In genomic region chr4:41604476-41605396, GRCm38 (mm10) we compare ENCODE assay signal across 8 mouse cellular contexts. TPM values are rescaled to one million over a fixed set of nuclear protein-coding genes. Genes with fewer than 3 reads are reported as not detected.
DNase-seq lines count a peak whose midpoint lies in the region; ATAC-seq and TF ChIP-seq lines count a peak whose summit lies in the region.

No protein-coding gene starts in this region.

- no peaks in the 10 kb centered on the region; a peak in 1 of 4 replicates for H3K27me3 ChIP-seq in MEL (ENCODE audit: control insufficient read depth in 1 of 2, insufficient read depth in 2 of 2, low read length in 2 of 2)
- H3K27me3 ChIP-seq in midbrain, embryonic 12.5 days = peaks cover 13% of the 10 kb centered on the region; the same call in 1 of the 2 replicates
- peaks cover 23% of the 10 kb centered on the region for H3K27me3 ChIP-seq in heart, embryonic 10.5 days (ENCODE audit: insufficient read depth, poor library complexity, severe bottlenecking)
- peaks cover 27% of the 10 kb centered on the region; the same call in 1 of the 2 replicates for H3K27me3 ChIP-seq in limb, embryonic 10.5 days (ENCODE audit: low read depth, poor library complexity, severe bottlenecking)

- H3K79me2 ChIP-seq in MEL (ENCODE audit: control insufficient read depth, insufficient read depth, low read length, poor library complexity) = no peaks in the 10 kb centered on the region

- TF ChIP-seq POLR2A in MEL (IDR thresholded peaks at IDR 0.05; ENCODE audit: control insufficient read depth in 1 of 2, insufficient read depth in 1 of 2, low read depth in 1 of 2, low read length in 2 of 2, poor library complexity in 1 of 2) = no peak

- H3K4me1 ChIP-seq in MEL (ENCODE audit: control insufficient read depth in 1 of 2, insufficient read depth in 2 of 2, low read length in 2 of 2) = 0 out of 4 replicates have a peak, but pooled peaks cover 0 to 3% of the 10 kb centered on the region in 2 experiments
- peaks cover 17% of the 10 kb centered on the region for H3K4me1 ChIP-seq in midbrain, embryonic 12.5 days
- H3K4me1 ChIP-seq in heart, embryonic 10.5 days = no peaks in the 10 kb centered on the region
- no peaks in the 10 kb centered on the region for H3K4me1 ChIP-seq in limb, embryonic 10.5 days

- peak in 1 of 3 experiments; percentile 16; a peak in 2 of 6 replicates for TF ChIP-seq CTCF in MEL (IDR thresholded peaks at IDR 0.05 in 2 of 3, conservative IDR thresholded peaks at IDR 0.05 in 1 of 3; ENCODE audit: control insufficient read depth in 1 of 3, insufficient read depth in 1 of 3, low read depth in 2 of 3, low read length in 3 of 3, poor library complexity in 1 of 3, severe bottlenecking in 1 of 3)

- H3K4me2 ChIP-seq in midbrain, embryonic 12.5 days (replicated peaks) = no peak overlapping the region

- H3K9ac ChIP-seq in MEL (ENCODE audit: control insufficient read depth, low read depth, low read length, poor library complexity, severe bottlenecking) = no peak overlapping the region
- no peak overlapping the region; the same call in 1 of the 2 replicates for H3K9ac ChIP-seq in midbrain, embryonic 12.5 days (replicated peaks)

- H3K27ac ChIP-seq in MEL (ENCODE audit: control insufficient read depth, low read depth, low read length) = no peak overlapping the region
- H3K27ac ChIP-seq in midbrain, embryonic 12.5 days (replicated peaks) = 0 out of 2 replicates have a peak overlapping the region, but pooled peaks have one; percentile 0
- H3K27ac ChIP-seq in heart, embryonic 10.5 days = no peak overlapping the region
- no peak overlapping the region for H3K27ac ChIP-seq in limb, embryonic 10.5 days

- peak; percentile 12 for DNase-seq in kidney, postnatal 14 days
- no peak for DNase-seq in kidney, adult 9 months
- no peak for DNase-seq in MEL (ENCODE audit: low read depth, low spot score)
- peak; percentile 84 to 85 for DNase-seq in cerebellum, postnatal 10 days
- no peak for DNase-seq in ovary, postnatal 36 days (ENCODE audit: low spot score)
- DNase-seq in heart, embryonic 10.5 days (ENCODE audit: low spot score) = no peak
- no peak for DNase-seq in limb, embryonic 10.5 days (ENCODE audit: low spot score)

- H3K36me3 ChIP-seq in MEL (ENCODE audit: control insufficient read depth in 1 of 2, insufficient read depth in 2 of 2, low read length in 2 of 2) = no peaks in the 10 kb centered on the region
- H3K36me3 ChIP-seq in midbrain, embryonic 12.5 days = no peaks in the 10 kb centered on the region
- no peaks in the 10 kb centered on the region for H3K36me3 ChIP-seq in heart, embryonic 10.5 days
- H3K36me3 ChIP-seq in limb, embryonic 10.5 days = no peaks in the 10 kb centered on the region

- 0 out of 2 replicates have a peak, but pooled peaks have one; percentile 27 for ATAC-seq in midbrain, embryonic 12.5 days (ENCODE audit: low FRiP score, low read depth)

- no peaks in the 10 kb centered on the region for H3K9me3 ChIP-seq in MEL (replicated peaks; ENCODE audit: insufficient read depth, low read length)
- no peaks in the 10 kb centered on the region for H3K9me3 ChIP-seq in midbrain, embryonic 12.5 days
- H3K9me3 ChIP-seq in heart, embryonic 10.5 days = no peaks in the 10 kb centered on the region
- H3K9me3 ChIP-seq in limb, embryonic 10.5 days (replicated peaks) = no peaks in the 10 kb centered on the region

- no peak overlapping the region for H3K4me3 ChIP-seq in MEL (ENCODE audit: control insufficient read depth in 1 of 2, insufficient read depth in 1 of 2, low read depth in 2 of 2, low read length in 2 of 2)
- no peak overlapping the region for H3K4me3 ChIP-seq in midbrain, embryonic 12.5 days
- no peak overlapping the region for H3K4me3 ChIP-seq in heart, embryonic 10.5 days
- H3K4me3 ChIP-seq in limb, embryonic 10.5 days = no peak overlapping the region

- 0 out of 2 replicates have a peak, but pooled peaks have one; percentile 7 for TF ChIP-seq RAD21 in MEL (IDR thresholded peaks at IDR 0.05; ENCODE audit: low read depth, low read length)

- WGBS in midbrain, embryonic 12.5 days = 31% methylated on average over 8 of the region's 8 CpGs
- 43% methylated on average over 8 of the region's 8 CpGs for WGBS in heart, embryonic 10.5 days
- WGBS in limb, embryonic 10.5 days = 52% methylated on average over 8 of the region's 8 CpGs

- TF ChIP-seq EP300 in MEL (IDR thresholded peaks at IDR 0.05; ENCODE audit: low read depth in 1 of 2, low read length in 2 of 2) = no peak

TF ChIP-seq in MEL, 35 proteins besides CTCF, POLR2A, EP300 and RAD21:
- TF ChIP-seq POLR2AphosphoS5 (IDR thresholded peaks at IDR 0.05; ENCODE audit: borderline replicate concordance, low read depth, low read length) (no peak), SMC3 (IDR thresholded peaks at IDR 0.05; ENCODE audit: low read depth, low read length) (0 out of 2 replicates have a peak, but pooled peaks have one; percentile 9)

RNA-seq across cellular contexts. Expression of gene Dnaic1, which starts 35.2 kb away (rescaled TPM):
- not detected in 2 replicates for total RNA-seq in MEL (2012; rRNA removed)
- not detected for polyA plus RNA-seq in MEL (2012; ENCODE audit: insufficient read depth in 1 of 2, insufficient read length in 2 of 2, low read depth in 1 of 2, low replicate concordance in 2 of 2, missing spikeins in 1 of 2)
- 2.3 and 2.5 TPM in 2 replicates for polyA plus RNA-seq in midbrain, embryonic 12.5 days (2016; fragmentation: Nextera tagmentation; extraction: Ambion mirVana)
- polyA plus RNA-seq in heart, embryonic 10.5 days (2016; fragmentation: Nextera tagmentation; extraction: Ambion mirVana) = 1.4 and 1.7 TPM in 2 replicates
- 0.93 and 1.7 TPM in 2 replicates for polyA plus RNA-seq in limb, embryonic 10.5 days (2016; fragmentation: Nextera tagmentation; extraction: Ambion mirVana)

RNA-seq across cellular contexts. Expression of gene Enho, which starts 35.4 kb away (rescaled TPM):
- 0.19 TPM in 1 of 2 replicates, not detected in the other for total RNA-seq in MEL (2012; rRNA removed)
- polyA plus RNA-seq in MEL (2012; ENCODE audit: insufficient read depth in 1 of 2, insufficient read length in 2 of 2, low read depth in 1 of 2, low replicate concordance in 2 of 2, missing spikeins in 1 of 2) = under 1 TPM in 1 of 2 experiments, not detected in 1; 0.40 TPM
- 59.3 and 65.4 TPM in 2 replicates for polyA plus RNA-seq in midbrain, embryonic 12.5 days (2016; fragmentation: Nextera tagmentation; extraction: Ambion mirVana)
- polyA plus RNA-seq in heart, embryonic 10.5 days (2016; fragmentation: Nextera tagmentation; extraction: Ambion mirVana) = 5.3 and 8.9 TPM in 2 replicates
- 21.0 and 24.2 TPM in 2 replicates for polyA plus RNA-seq in limb, embryonic 10.5 days (2016; fragmentation: Nextera tagmentation; extraction: Ambion mirVana)

RNA-seq across cellular contexts. Expression of gene Fam219a, which starts 35.4 kb away (rescaled TPM):
- 0.85 and 1.5 TPM in 2 replicates for total RNA-seq in MEL (2012; rRNA removed)
- polyA plus RNA-seq in MEL (2012; ENCODE audit: insufficient read depth in 1 of 2, insufficient read length in 2 of 2, low read depth in 1 of 2, low replicate concordance in 2 of 2, missing spikeins in 1 of 2) = 1 to 10 TPM in 1 of 2 experiments, not detected in 1; 3.8 TPM
- 11.4 and 11.9 TPM in 2 replicates for polyA plus RNA-seq in midbrain, embryonic 12.5 days (2016; fragmentation: Nextera tagmentation; extraction: Ambion mirVana)
- 1.5 and 2.2 TPM in 2 replicates for polyA plus RNA-seq in heart, embryonic 10.5 days (2016; fragmentation: Nextera tagmentation; extraction: Ambion mirVana)
- polyA plus RNA-seq in limb, embryonic 10.5 days (2016; fragmentation: Nextera tagmentation; extraction: Ambion mirVana) = 1.1 and 1.9 TPM in 2 replicates

Comparison
In these comparisons a context has a peak if more than half of its experiments do, and no peak if none do; other contexts are left out.
1. DNase-seq: peak in kidney, postnatal 14 days (single experiment) and cerebellum, postnatal 10 days (2 of 2); none in kidney, adult 9 months (single experiment), MEL (single experiment), ovary, postnatal 36 days (single experiment), heart, embryonic 10.5 days (single experiment) and limb, embryonic 10.5 days (single experiment).